Mouse (Mus musculus) lung, adult 2 months (tissue): ENCODE results near the gene Rpp21.
"Not testable (repeated sequence)": the region's sequence is repeated elsewhere in the genome, so short reads cannot be mapped to it uniquely, and the experiment has no call there.

Source experiments
- CTCF ChIP-seq: fragments of 200-500 bp; IDR thresholded peaks from 2 replicates; pipeline ENCODE4 v1.5.1; 2011; ENCODE audit warnings: mild to moderate bottlenecking, low read length, control low read depth; ENCODE audit not compliant: insufficient read depth
- POLR2A ChIP-seq: fragments of 200-500 bp; IDR thresholded peaks from 2 replicates; pipeline ENCODE4 v1.6.1; 2011; ENCODE audit warnings: low read depth, mild to moderate bottlenecking, control low read depth, low read length, borderline replicate concordance; ENCODE audit errors: extremely low read depth

GRCm38 (mm10) chr17:36235300-36235699 lies 22.6 kb downstream of the Rpp21 start:
- TF ChIP-seq CTCF, POLR2A: not testable (repeated sequence)
